Mouse (Mus musculus): Measurements from ENCODE around the gene Efna5.

The Efna5 gene

DNA sequence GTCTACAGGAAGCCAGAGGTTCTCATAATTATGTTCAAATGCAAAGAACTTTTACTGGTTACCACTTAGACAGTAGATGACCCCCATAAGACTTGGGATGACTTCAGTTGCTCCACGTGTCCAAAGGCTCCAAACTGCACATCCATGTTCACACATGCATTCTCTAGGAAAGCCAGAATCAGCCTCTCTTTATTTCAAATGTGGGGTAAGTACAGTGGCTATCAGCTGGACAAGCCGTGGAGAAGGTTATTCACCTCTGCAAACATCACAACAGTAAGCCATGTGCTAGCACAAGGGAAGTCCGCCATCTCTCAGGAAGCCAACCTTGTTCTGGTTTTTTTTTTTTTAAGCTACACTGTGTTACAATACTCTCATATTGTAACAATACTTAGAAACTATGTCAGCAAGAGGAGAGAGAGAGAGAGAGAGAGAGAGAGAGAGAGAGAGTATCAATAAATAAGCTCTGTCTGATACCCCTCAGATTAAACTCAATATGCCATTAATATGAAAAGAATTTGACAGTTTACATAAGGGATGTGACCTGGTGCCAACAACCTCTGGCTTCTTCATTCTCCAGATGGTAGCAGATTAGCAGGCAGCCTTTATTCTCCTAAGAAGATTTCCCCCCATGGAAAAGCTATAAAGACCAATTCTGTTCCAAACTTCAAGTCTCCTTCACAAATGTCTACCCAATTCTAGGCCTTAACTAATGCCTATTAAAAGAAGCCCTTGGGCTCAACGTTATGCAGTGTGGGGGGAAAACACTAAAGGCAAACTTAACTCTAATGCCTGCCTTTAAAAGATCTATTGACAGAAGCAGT is 95.1 kb downstream of the Efna5 start:
- DNase-seq: no peak

DNA sequence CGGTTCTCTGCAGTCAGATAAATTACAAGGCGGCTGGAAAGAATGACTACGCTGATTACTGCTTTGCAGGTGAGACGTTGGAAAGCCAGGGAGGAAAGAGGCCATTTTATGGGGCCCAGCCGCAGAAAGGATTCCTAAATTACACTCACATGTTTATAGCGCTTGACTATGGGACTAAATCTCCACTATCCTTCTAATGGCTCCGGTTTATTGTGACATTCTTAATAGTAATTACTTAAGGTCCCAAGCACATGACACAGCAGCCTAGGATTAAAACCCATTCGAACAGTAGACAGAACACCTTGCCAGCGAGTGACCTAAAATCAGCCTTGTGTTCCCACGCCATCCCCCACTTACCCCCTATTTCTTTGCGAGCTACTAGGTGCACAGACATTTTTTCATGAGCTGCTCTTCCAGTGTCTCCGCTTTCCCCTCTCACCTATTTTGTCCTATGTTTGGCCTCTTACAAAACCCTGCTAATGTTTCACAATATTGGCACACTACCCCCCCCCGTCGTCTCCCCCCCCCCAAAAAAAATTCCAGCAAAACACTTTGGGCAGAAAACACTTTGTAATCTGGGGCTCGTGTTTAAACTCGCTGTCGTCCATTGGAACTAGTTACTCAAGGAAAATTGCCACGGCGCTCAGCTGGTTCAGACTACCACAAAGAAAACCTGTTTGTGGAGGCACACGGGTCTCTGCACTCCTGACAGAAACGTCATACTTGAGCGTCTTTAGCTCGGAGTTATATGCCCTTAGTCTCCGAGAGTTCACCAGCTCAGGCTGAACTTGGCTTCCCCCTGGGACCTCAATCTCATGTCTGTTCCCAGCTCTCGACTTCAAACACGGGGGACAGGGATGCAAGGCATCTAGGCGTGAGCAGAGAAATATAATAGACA is 96.6 kb downstream of the Efna5 start:
- no peak for DNase-seq

DNA sequence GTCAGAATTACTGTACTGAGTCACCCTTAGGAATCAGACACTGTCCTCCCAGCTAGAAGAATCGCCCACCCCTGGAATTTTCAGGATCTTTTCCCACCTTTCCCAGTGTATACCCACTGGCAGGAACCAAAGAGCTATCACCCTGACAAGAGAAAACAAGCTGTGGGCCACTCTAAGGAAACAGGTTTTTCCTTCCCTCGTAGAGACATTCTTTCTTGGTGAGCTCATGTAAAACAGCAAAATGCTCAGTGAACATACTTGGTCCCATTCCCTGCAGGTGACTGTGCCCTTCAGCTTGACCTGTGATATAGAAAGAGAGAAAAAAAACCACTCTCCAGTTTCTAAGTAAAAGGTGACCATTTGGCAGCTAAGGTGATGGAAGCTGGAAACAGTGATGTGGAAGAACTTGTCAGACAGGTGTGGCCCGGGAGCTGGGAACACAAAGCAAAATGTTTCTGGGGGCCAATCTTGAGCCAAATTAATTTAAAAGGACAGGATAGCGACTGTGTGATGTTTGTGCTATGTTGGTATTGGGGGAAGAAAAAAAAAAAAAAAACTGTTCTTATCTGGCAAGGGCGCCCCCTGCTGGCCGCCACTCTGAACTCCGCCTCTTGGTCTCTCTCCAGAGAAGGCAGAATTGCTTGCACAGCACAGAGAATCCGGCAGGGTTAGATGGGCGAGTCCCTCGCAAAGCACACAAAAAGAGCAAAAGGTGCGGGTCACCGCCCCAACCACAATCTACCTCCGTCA is 97.4 kb downstream of the Efna5 start:
- peak; percentile 75 to 76 for DNase-seq

DNA sequence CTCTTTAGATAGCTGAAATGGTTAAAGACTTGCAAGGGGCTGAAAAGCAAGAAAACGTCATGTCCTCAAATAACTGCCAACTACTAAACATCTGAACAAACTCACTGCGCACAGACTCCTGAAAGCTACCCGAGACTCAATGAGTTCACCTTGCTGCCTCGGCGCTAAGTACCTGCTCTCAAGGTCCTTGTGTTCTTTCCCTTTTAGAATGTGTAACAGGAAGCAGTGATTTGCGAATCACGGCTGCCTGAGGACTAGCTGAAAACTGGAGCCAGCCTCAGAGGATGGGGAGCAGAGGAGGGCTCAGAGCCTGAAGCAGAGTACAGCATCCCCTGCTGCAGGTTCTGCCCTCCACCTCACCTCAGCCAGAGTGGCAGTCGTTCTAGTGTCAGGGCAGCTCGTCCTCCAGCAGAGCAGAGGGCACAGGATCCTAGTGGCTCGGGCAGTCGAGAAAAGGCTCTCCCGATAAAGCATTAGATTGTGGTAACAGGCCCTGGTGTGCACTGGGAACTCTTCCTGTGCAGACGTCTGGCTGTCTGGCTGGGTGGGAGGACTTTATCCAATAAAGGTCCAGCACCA is 98.2 kb downstream of the Efna5 start:
- no peak for DNase-seq

DNA sequence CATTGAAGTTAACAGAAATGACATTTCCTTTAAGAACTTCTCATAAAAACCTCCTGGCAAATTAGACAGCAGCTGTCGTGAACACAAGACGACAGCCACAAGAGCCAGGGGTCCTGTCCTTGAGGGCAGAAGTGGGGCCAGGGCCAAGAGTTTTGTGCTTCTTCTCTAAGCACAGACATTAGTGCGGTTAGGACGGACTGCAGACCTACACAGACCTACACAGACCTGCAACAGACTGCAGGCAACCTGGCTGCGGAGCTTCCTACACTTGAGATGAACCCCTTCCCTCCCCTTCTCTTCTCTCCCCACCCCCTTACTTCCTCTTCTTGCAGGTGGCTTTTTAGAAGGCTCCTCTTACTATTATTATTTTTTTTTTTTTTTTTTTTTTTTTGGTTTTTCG is 100.0 kb downstream of the Efna5 start:
- peak; percentile 49 to 51 for DNase-seq

DNA sequence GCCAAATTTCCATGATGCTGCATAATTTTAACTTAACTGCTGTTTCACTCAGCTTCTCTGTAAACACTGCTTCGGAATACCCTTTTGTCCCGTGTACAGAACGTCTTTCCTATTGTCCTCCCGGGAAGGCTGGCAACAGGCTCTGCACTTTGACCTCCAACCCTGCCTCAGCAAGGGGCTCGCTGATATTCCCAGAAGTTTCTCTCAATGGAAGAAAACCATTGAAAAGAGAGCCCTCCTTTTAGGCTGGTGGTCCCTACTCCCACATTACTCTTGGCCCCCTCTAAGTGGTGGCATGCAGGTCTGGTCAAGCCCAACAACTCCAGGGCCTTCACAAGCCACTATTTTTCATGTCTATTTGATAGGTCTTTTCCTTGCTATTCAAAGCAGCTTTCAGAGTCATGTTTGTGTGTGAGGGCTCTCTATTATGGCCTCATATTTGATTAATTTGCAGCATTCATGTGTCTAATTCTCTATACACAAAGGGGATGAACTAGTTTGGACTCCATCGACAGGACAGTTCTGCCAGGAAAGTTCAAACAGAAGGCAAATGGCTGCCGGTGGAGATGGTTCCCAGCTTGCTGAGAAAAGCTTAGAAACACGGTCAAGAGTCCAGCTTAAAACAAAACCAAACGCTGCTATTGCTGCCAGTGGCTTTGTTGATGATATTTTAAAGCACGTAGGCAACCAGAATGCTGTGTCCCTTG is 103.1 kb downstream of the Efna5 start:
- no peak for DNase-seq

DNA sequence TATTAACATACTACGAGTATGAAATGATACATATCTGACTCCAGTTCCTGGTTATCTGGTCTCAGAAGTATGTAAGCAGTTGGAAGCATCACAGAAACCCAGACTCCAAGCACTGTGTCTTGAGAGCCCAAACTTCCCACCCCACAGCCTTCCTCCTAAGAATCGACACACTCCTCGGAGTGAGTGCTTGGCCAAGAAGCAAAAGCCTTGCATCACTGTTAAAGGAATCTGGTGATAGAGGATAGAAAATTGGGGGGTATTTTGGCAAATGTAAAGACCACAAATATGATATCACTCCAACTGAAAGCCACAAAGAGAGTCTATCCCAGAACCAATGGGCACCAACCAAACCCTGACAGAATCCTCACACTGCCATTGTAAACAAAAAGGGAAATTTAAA is 104.4 kb downstream of the Efna5 start:
- DNase-seq: no peak

DNA sequence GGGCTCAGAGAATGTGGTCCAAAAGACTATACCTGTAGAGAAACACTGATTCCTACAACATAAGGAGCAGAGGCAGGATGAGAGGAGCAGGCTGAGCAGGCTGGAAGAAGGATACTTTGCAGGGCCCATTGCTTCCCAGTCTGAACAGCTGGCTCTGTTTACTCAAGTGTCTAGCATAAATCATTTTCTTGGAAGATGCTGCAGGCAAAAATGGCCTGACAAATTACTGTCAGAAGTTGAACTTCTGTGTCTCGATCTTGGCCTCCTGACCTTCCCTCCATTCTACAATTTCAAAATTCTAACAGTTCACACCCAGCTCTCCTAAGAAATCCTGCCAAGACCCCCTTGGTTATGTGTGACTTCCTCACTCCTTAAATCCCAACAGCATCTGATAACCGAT is 105.1 kb downstream of the Efna5 start:
- no peak for DNase-seq

DNA sequence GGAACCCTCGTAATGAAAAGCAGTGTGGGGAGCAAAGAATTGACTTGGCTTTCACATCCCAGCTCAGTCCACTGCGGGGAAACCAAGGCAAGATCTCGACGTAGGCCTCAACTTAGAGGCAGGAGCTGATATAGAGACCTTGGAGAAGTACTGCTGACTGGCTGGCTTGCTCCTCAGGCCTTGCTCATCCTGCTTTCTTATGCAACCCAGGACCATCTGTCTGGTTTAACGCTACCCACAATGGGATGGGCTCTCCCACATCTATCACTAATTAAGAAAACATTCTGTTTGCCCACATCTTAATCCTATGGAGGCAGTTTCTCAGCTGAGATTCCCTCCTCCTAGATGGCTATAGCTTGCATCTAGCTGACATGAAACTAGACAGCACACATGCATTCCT is 105.7 kb downstream of the Efna5 start:
- no peak for DNase-seq

DNA sequence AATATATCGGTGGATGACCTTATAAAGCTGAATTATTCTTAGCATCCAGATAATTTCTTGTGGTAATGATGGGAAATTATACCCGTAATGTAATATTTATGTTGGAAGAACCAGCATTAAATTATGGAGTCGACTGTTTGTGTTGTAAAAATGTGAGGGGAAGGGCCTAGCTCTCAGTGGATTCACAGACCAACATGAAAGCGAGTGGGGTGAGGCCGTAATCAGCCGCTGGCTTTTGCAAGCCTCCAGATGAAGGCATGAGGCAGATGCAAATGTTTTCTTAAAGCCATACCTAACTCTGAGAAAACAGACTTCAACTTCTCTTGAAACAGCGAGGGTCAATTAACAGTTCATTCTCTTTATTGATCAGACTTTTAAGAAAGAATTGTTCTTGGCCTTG is 106.4 kb downstream of the Efna5 start:
- DNase-seq: no peak

DNA sequence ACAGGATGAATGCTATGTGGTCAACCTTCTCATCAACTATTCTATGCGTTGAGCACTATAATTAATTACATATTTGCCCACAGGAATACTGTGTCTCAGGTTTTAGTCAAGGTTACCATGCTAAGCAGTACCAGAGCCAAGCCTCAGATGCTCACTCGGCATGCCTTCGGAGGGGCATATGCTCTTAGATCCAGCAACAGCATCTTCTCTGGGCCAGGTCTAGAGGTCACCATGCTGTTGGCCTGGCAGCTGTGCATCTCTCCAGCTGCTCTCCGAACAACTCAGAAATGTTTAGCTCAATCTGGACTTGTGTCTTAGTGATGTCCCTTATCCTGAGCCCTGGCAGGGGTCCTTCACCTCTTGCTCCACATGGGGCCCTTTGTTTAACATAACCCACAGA is 114.4 kb downstream of the Efna5 start:
- no peak for DNase-seq

DNA sequence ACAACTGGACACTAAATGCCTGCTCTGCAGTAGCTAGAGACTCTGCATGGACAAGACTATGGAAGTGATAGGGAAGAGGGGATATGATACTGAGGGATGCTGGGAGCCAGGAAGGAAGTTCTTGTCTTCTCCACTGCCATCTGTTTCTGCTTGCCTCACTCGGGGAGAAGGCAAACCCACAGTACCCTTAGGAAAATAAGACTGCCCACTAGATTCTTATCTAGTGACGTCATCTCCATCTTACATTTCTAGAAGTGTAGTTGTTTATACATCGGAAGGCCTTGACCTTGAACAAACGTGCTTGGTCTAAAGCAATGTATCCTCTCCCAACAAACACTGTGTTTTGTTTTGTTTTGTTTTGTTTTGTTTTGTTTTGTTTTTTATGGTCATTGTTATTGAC is 116.0 kb downstream of the Efna5 start:
- DNase-seq: no peak

DNA sequence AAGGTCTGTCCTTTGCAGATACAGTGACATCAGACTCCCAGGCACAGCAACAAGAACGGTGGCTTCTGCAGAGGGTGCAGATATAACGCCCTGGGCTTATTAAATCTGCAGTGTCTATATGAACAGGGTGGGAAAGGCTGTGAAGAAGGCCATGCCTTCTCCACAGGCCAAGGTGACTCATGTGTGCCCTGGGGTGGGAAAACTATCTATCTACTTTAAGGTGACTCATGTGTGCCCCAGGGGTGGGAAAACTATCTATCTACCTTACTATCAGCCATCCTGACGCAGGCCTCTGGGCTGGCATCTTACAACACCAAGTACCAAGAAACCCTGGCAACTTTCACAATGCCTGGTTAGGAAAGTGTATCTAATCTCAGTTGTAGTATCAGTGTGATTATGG is 124.2 kb downstream of the Efna5 start:
- no peak for DNase-seq

DNA sequence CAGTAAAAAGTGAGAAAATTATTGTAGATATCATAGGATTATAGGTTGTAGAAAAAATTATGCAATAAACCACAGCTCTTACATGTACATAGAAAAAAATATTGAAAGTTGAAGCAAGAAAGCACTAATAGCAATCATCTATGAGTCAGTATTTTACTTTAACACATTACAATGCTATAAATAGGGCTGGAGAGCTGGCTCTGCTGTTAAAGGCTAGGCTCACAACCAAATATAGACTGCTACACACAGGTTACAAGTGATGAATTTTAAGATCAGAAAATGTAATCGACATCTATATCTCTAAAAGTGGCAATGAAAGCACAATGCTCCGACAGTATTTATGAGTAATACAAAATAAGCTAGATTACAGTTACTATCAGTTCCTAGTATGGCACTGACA is 125.5 kb downstream of the Efna5 start:
- DNase-seq: no peak

DNA sequence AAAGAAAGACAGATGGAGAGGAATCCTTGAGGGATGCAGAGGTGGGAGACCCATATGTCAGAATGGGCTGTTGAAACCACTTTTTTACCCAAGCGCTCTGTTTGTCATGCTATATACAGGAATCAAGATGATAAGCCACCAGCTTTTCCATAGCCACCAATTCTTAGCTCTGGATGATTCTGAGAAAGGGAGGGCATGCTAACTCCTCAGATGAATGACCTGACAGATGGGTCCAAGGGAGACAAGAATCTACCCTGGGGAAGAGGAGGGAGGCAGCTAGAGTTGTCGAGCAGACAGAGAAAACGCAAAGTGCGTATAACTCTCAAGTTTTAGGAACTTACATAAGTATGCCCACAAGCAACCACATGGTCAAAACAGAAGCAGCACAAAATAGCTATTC is 126.5 kb downstream of the Efna5 start:
- no peak for DNase-seq

DNA sequence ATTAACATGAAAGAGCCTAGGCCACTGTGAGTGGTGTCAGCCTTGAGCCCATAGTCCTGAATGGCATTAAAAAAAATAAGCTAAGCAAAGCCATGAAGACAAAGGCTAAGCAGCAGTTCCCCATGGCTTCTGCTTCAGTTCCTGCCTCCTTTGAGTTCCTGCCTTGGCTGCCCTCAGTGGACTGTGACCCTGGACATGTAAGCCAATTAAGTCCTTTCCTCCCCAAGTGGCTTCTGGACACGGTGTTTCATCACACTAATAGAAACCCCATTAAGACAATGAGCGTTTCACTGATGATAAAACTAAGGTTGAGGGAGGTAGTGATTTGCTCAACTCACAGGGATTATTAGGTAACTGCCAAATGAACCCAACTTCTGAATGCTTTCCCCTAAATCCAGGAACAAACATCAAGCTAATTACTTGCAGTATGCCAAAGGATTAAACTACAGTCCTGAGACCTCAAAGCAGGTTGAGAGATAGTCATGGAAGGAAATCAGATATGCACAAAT is 128.7 kb downstream of the Efna5 start:
- DNase-seq: no peak

DNA sequence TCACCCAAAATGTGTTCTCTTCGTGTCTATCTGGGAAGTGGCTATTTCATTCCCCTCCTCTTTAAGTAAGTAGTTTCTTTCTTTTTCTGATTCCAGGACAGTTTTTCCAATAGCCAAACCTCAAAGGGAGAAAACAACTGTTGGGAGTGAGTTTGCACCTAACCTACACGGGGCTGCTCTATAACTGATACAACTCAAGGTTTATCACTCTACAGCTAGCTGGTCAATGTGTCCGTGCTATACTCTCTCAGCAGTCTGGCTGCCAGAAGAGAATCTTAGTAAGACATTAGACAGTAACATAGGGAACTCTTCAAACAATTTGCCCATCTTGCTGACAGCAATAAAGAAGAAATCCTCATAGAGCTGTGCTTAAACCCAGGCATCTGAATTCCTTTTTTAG is 130.5 kb downstream of the Efna5 start:
- no peak for DNase-seq

DNA sequence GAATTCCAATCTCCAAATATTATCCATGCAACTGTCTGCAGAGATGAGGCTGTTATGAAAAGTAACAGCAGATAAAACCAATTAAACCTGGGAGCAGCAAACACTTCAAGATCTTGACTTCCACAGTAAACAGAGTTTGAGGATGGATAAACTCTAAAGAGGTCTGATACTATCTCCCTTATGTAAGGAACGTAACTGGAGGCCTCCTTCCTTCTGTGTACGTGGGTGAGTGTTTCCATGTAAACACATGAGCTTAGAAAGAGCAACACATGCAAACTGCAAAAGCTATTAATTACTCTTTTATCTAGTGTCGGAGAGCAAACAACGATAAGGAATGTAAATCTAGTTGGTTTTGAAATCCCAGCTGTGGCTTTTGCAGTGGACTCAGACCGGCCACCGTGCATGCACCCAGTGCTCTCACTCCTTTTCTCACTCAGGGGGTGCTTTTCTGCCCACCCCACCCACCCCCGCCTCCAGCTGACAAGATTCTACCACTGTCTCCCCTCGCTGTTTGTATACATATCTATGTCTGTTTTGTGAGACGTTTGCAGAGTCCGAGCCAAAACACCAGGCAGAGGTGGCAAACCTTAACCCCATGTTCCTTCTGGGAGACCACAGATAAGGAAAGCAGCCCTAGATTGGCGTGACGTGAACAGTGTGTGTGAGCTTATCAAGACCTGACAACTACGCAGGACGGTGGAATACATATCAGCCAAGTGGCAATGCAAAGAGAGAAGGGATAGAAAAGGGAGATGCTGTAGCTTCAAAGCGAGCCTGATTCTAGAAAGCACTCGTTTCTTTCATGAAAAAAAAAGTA is 132.1 kb downstream of the Efna5 start:
- no peak for DNase-seq

DNA sequence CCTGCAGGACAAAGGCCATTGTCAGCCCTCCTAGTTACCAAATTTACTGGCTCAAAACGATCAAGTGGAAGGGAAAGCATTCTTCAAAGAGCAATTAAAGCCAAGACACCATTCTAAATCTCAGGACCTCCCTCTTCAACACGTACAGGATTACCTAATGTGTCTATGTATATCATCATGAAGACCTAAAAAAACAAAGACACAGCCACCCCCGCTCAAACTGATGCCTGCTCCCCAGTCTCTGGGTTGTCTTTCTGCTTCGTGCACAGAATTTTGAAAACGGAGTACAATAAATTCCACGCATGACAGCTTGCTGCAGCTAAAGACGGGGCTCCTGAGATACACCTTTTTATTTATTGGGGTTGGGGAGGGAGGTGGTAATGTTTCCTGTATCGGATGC is 133.7 kb downstream of the Efna5 start:
- DNase-seq: no peak

DNA sequence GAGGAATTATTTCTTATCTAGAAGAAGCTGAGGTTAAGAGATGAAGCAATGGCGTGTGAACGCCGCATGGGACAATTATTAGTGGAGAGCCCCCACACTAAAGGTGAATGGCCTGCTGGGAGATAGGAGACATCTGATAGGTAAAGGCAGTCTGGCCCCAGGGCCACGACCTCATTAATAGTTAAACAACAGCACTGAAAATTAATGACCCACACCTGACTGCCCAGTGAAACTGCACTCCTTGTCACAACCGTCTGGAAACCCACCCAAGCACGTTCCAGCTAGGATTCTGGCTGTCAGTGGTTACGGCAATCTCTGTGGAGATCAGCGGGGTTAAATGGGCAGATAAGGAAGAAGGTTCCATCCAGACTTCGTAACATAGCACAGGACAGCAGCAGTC is 134.3 kb downstream of the Efna5 start:
- DNase-seq: no peak

DNA sequence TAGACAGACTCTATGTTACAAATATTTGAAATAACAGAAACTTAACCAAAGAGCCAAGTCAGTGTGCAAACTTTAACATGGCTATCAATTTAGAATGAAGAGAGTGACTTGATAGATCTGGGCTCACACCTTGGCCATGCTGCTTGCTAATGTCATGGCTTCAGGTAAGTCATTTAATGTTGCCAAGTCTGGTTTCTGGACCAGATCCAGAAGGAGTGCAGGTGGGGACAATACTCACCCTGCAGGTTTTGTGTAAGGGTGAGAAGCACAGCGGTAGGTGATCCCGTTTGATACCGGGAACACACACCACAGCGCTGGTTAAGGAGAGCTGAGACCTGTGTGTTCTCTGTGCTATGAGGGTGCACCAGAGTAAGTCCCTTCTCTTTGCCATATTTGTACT is 135.8 kb downstream of the Efna5 start:
- no peak for DNase-seq

Data from thymus, postnatal 36 days (tissue).